In the genomic region with DNA sequence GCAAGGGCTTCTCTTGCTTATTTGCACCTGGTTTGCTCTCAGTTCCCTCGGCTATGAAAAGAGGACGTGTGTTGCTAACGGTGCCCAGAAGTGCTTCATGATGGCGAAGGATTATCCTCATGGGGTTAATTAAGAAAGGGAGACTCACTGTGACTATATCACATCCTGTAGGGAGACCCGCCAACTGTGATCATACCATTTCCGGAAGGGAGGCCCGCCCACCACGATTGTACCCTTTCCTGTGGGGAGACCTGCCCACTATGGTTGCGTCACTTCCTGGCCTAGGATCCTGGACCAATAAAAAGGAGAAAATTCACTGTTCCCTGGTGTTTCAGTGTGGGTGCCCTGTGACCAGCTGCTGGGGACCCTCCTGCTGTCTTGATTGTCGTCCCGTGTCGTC, we compare ENCODE assay signal across 12 mouse cellular contexts. TPM values are rescaled to one million over a fixed set of nuclear protein-coding genes. Genes with fewer than 3 reads are reported as not detected.
A peak's percentile ranks its signal among the peaks of the same experiment; 100 is the strongest.
DNase-seq lines count a peak whose midpoint lies in the region; ATAC-seq and TF ChIP-seq lines count a peak whose summit lies in the region.
"Had no signal": no experiment of that assay in that cellular context is flagged by ENCODE, and none has a peak within 500 bp of the region (broad histone marks: within the 10 kb centered on the region; RNA-seq: fewer than 3 reads in every experiment).

No protein-coding gene starts in this region.

- peaks cover 75% of the 10 kb centered on the region for H3K36me3 ChIP-seq in kidney, embryonic 15.5 days
- 0 out of 2 replicates have a peak, but pooled peaks cover 12% of the 10 kb centered on the region for H3K36me3 ChIP-seq in kidney, postnatal 0 days (ENCODE audit: insufficient read depth, low read length)
- H3K36me3 ChIP-seq in forebrain, embryonic 13.5 days (ENCODE audit: poor library complexity, severe bottlenecking) = peaks cover 67% of the 10 kb centered on the region

- no peaks in the 10 kb centered on the region for H3K9me3 ChIP-seq in kidney, embryonic 15.5 days (replicated peaks)
- no peaks in the 10 kb centered on the region for H3K9me3 ChIP-seq in kidney, postnatal 0 days (replicated peaks; ENCODE audit: low read length)
- H3K9me3 ChIP-seq in forebrain, embryonic 13.5 days (replicated peaks) = no peaks in the 10 kb centered on the region
- H3K9me3 ChIP-seq: limb, embryonic 13.5 days had no signal

- H3K4me1 ChIP-seq in kidney, embryonic 15.5 days = peaks cover 21% of the 10 kb centered on the region; the same call in 1 of the 2 replicates
- H3K4me1 ChIP-seq in kidney, postnatal 0 days (replicated peaks; ENCODE audit: insufficient read depth, low read length) = no peaks in the 10 kb centered on the region; the same call in 1 of the 2 replicates
- peaks cover 4% of the 10 kb centered on the region for H3K4me1 ChIP-seq in forebrain, embryonic 13.5 days
- H3K4me1 ChIP-seq: limb, embryonic 13.5 days had no signal

- no peak for TF ChIP-seq CTCF in kidney, postnatal 0 days (IDR thresholded peaks at IDR 0.05; ENCODE audit: low read depth)

- ATAC-seq in kidney, embryonic 15.5 days (replicated peaks; ENCODE audit: low FRiP score) = no peak
- no peak for ATAC-seq in kidney, postnatal 0 days (replicated peaks; ENCODE audit: low FRiP score, low read depth)
- ATAC-seq in megakaryocyte progenitor cell, adult 5-6 weeks (replicated peaks; ENCODE audit: poor library complexity) = peak; percentile 94
- no peak for ATAC-seq in forebrain, embryonic 13.5 days

- DNase-seq in kidney, adult 18-20 months = peak; percentile 28
- DNase-seq in adrenal gland, postnatal 14 days = peak; percentile 68
- peak; percentile 37 for DNase-seq in kidney, postnatal 0 days (ENCODE audit: low spot score)
- no peak for DNase-seq in layer of hippocampus, postnatal 10 days (ENCODE audit: low spot score in 2 of 2)
- no peak for DNase-seq in cerebellum, postnatal 14 days
- DNase-seq: cerebellum, postnatal 10 days; right cerebral cortex, postnatal 4 days; thymus, postnatal 36 days had no signal

- H3K27ac ChIP-seq in kidney, embryonic 15.5 days = no peak overlapping the region
- H3K27ac ChIP-seq in kidney, postnatal 0 days = no peak overlapping the region
- H3K27ac ChIP-seq in forebrain, embryonic 13.5 days = no peak overlapping the region
- H3K27ac ChIP-seq: limb, embryonic 13.5 days had no signal

- H3K4me3 ChIP-seq in kidney, embryonic 15.5 days (replicated peaks) = no peak overlapping the region
- H3K4me3 ChIP-seq in kidney, postnatal 0 days (replicated peaks; ENCODE audit: low read depth, low read length) = no peak overlapping the region
- H3K4me3 ChIP-seq in forebrain, embryonic 13.5 days = no peak overlapping the region
- H3K4me3 ChIP-seq: limb, embryonic 13.5 days had no signal

- H3K9ac ChIP-seq in kidney, embryonic 15.5 days = no peak overlapping the region
- H3K9ac ChIP-seq in kidney, postnatal 0 days (ENCODE audit: low read depth, low read length) = no peak overlapping the region
- no peak overlapping the region for H3K9ac ChIP-seq in forebrain, embryonic 13.5 days
- H3K9ac ChIP-seq: limb, embryonic 13.5 days had no signal

- H3K27me3 ChIP-seq in kidney, embryonic 15.5 days = no peaks in the 10 kb centered on the region
- H3K27me3 ChIP-seq in kidney, postnatal 0 days (ENCODE audit: insufficient read depth, low read length) = no peaks in the 10 kb centered on the region
- H3K27me3 ChIP-seq in forebrain, embryonic 13.5 days = no peaks in the 10 kb centered on the region
- H3K27me3 ChIP-seq: limb, embryonic 13.5 days had no signal

- 86% methylated on average over 12 of the region's 12 CpGs for WGBS in kidney, embryonic 15.5 days
- 82% methylated on average over 12 of the region's 12 CpGs for WGBS in kidney, postnatal 0 days
- WGBS in forebrain, embryonic 13.5 days = 87% methylated on average over 12 of the region's 12 CpGs

- no peak overlapping the region for H3K4me2 ChIP-seq in kidney, embryonic 15.5 days
- H3K4me2 ChIP-seq in kidney, postnatal 0 days (ENCODE audit: low read length) = no peak overlapping the region
- H3K4me2 ChIP-seq in forebrain, embryonic 13.5 days = no peak overlapping the region
- H3K4me2 ChIP-seq: limb, embryonic 13.5 days had no signal

RNA-seq across cellular contexts. Expression of a gene that starts 9.3 kb away (rescaled TPM):
- 35.4 and 39.2 TPM in 2 replicates for polyA plus RNA-seq in kidney, embryonic 15.5 days (2015; fragmentation: Nextera tagmentation; extraction: Ambion mirVana)
- total RNA-seq in adrenal gland, postnatal 14 days (2021) = 8.7 and 10.3 TPM in 2 replicates
- polyA plus RNA-seq in kidney, postnatal 0 days (2015; fragmentation: Nextera tagmentation; extraction: Ambion mirVana) = 8.8 and 11.4 TPM in 2 replicates
- 21.5 and 29.3 TPM in 2 replicates for total RNA-seq in megakaryocyte progenitor cell, adult 5-6 weeks (2015)
- 22.3 and 49.3 TPM in 2 replicates for total RNA-seq in megakaryocyte progenitor cell, adult 5-6 weeks (2017)
- 10 to 100 TPM; 42.8 to 52.6 TPM for total RNA-seq in layer of hippocampus, postnatal 10 days (2021)
- polyA plus RNA-seq in forebrain, embryonic 13.5 days (2015; fragmentation: Nextera tagmentation; extraction: Ambion mirVana) = 30.8 and 31.3 TPM in 2 replicates

Comparison
In these comparisons a context has a peak if more than half of its experiments do, and no peak if none do; other contexts are left out.
1. DNase-seq: peak in kidney, adult 18-20 months (single experiment), adrenal gland, postnatal 14 days (single experiment) and kidney, postnatal 0 days (single experiment); none in layer of hippocampus, postnatal 10 days (0 of 2) and cerebellum, postnatal 14 days (0 of 2).